Mouse (Mus musculus) C2C12 (cell line): ENCODE measurements around the gene Kirrel3.

Source experiments
- CTCF ChIP-seq: IDR thresholded peaks from one replicate; pipeline ENCODE4 v1.5.1; 2011; ENCODE audit not compliant: control insufficient read depth, insufficient read depth, insufficient read length
- MYOG ChIP-seq: IDR thresholded peaks from one replicate; pipeline ENCODE4 v1.6.1; 2011; ENCODE audit not compliant: control insufficient read depth, insufficient read length; ENCODE audit errors: extremely low read depth

- TF ChIP-seq CTCF (no peak), MYOG (no peak)
Observed at GRCm38 (mm10) chr9:34618099-34618498, 132.4 kb downstream of the Kirrel3 start.
